Mouse (Mus musculus) embryonic facial prominence, embryonic 13.5 days (tissue): ENCODE results near the gene Tepp. TPM values are rescaled to one million over a fixed set of nuclear protein-coding genes. Genes with fewer than 3 reads are reported as not detected.

Source experiments
- ATAC-seq: fragments of 200-750 bp; cut with Nextera tagmentation; 2 replicates; pipeline ENCODE4 v1.8.0; 2017; ENCODE audit warnings: low read depth; ENCODE audit not compliant: insufficient number of reproducible peaks, insufficient read depth, low FRiP score, low TSS enrichment
- H3K27ac ChIP-seq: fragments of 300-500 bp; sonication (generic); 2 replicates; pipeline ENCODE4 v1.5.1; 2015; ENCODE audit warnings: moderate library complexity, mild to moderate bottlenecking, inconsistent platforms
- H3K27me3 ChIP-seq: fragments of 300-500 bp; sonication (generic); 2 replicates; pipeline ENCODE4 v1.6.1; 2015; ENCODE audit warnings: mild to moderate bottlenecking, inconsistent platforms
- H3K36me3 ChIP-seq: fragments of 300-500 bp; sonication (generic); 2 replicates; pipeline ENCODE4 v1.6.1; 2015; ENCODE audit warnings: mild to moderate bottlenecking, inconsistent platforms
- H3K4me1 ChIP-seq: fragments of 300-500 bp; sonication (generic); 2 replicates; pipeline ENCODE4 v1.6.1; 2015; ENCODE audit warnings: inconsistent platforms
- H3K4me2 ChIP-seq: fragments of 300-500 bp; sonication (generic); 2 replicates; pipeline ENCODE4 v1.6.1; 2015; ENCODE audit warnings: moderate library complexity, mild to moderate bottlenecking, inconsistent platforms
- H3K4me3 ChIP-seq: fragments of 300-500 bp; sonication (generic); 2 replicates; pipeline ENCODE4 v1.5.1; 2015; ENCODE audit warnings: mild to moderate bottlenecking, inconsistent platforms
- H3K9ac ChIP-seq: fragments of 300-500 bp; sonication (generic); 2 replicates; pipeline ENCODE4 v1.6.1; 2015; ENCODE audit warnings: mild to moderate bottlenecking, inconsistent platforms
- H3K9me3 ChIP-seq: fragments of 300-500 bp; sonication (generic); 2 replicates; pipeline ENCODE4 v1.6.1; 2016; ENCODE audit warnings: inconsistent platforms
- WGBS: fragments of 180-500 bp; shearing (Covaris S2); methylation state at CpG from one replicate; pipeline ENCODE4 v1.1.7; 2015; ENCODE audit warnings: mixed read lengths; 5-methylcytosine and 5-hydroxymethylcytosine counted together
- polyA plus RNA-seq: library from polyadenylated mRNA; unstranded; fragments of >200 nt; fragmentation: Nextera tagmentation; extraction: Ambion mirVana; gene quantifications from 2 replicates; pipeline ENCODE4 v1.2.1, GENCODE M21; 2015

Tepp gene
- polyA plus RNA-seq, 1 experiment from 2014 or later: 1.0 TPM

DNA sequence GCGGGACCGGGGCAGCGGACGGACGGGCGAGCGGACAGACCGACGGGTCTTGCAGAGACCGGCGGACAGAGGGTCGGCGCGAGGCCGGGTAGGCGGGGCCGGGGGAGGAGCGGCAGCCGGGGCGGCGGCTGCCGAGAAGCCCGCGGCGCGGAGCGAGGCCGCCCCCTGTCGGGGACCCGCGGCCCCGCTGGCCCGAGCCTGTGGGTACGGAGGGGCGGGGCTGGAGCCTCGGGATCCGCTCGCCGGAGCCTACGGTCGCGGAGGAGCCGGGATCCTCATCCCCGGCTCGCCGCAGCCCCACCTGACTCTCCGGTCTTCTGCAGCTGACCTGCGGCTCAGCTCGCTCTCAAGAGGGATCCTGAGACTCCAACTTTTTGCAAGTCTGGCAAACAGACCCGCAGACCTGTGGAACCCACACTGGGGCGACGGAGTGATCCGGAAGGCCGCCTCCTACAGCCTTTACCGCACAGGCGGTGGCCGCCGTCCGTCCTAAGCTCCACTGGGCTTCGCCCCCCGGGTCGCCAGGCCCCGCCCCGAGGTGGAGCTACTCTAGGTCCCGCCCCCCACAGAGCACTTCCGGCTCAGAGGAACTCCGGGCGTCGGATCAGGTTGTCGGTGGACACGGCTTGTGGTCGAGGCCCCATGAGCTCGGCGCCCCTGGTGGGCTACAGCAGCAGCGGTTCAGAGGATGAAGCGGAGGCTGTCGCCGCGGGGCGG lies 21.5 kb downstream of the Tepp start, which contains the start of the genes Zfp319 and Usb1:
Zfp319 (minus strand) TSS at position 231 of the 717 bp plus-strand sequence.
Usb1 (plus strand) TSS at position 565 of the 717 bp plus-strand sequence.
- peaks cover 45% of the 10 kb centered on the region for H3K36me3 ChIP-seq
- peak within 1 kb of the TSS; percentile 99 for H3K27ac ChIP-seq
- ATAC-seq: peak; percentile 92
- no peaks in the 10 kb centered on the region for H3K9me3 ChIP-seq
- H3K27me3 ChIP-seq: no peaks in the 10 kb centered on the region
- under 1% methylated on average over 78 of the region's 80 CpGs for WGBS
- H3K4me1 ChIP-seq: peaks cover 22% of the 10 kb centered on the region
- H3K9ac ChIP-seq: peak within 1 kb of the TSS; percentile 98
- H3K4me3 ChIP-seq: peak within 1 kb of the TSS; percentile 84
- H3K4me2 ChIP-seq: peak within 1 kb of the TSS; percentile 81

DNA sequence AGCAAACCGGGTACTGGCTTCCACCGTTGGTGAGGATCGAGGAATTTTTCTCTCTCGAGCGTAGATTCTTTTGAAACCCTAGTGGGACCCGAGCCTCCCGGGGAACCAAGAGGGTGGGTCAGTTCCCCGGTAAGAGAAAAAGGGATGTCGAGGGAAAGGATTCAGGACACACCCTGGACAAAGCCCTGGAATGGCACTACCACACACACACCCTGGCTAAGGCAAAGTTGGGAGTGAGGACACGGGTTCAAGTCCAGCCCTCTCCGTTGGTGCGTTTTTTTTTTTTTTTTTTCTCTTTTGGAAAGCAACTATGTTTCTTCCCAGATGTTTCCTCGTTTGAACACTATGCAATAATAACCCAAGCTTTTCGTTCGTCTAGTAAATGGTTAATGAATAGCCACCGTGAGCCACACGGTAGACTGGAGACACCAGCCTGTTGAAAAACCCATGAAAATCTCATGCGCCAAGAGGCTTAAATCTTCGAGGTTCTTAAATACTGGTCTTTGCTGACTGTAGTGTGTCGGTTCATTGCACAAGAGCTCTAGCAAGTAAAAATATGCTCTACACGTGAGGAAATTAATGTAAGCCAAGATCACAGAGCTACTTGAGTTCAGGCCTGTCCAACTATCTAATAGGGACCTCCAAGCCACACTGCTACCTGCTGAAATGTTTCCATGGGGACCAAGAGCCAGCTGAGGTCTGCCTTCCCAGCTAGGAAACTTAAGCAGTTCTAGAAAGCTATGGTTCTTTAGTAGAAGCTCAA lies 22.3 kb downstream of the Tepp start:
- H3K4me3 ChIP-seq: peak overlapping the region; percentile 84
- no peaks in the 10 kb centered on the region for H3K9me3 ChIP-seq
- WGBS: 25% methylated on average over 21 of the region's 21 CpGs
- H3K27ac ChIP-seq: peak overlapping the region; percentile 99
- peak overlapping the region; percentile 81 for H3K4me2 ChIP-seq
- peaks cover 44% of the 10 kb centered on the region for H3K36me3 ChIP-seq
- peaks cover 20% of the 10 kb centered on the region for H3K4me1 ChIP-seq
- ATAC-seq: no peak
- H3K9ac ChIP-seq: peak overlapping the region; percentile 98
- H3K27me3 ChIP-seq: no peaks in the 10 kb centered on the region

DNA sequence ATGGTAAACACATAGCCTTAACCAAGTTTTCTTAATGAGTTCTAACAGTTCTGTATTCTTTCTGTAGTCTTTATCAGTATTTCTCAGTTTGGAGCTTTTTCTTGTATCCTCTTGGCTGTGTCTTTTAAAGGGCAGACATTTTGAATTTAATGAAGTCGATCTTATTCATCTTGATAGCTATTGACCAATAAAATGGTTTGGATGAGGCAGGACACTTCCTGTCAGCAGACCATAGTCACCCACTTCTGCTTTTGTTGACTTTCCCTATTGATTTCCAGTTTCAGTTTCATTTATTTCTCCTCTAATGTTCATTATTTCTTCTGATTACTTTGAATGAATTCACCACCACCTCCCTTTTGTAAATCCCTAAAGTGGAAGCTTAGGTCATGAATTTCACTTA lies 25.3 kb downstream of the Tepp start:
- Histone ChIP-seq H3K4me1 (peaks cover 5% of the 10 kb centered on the region; the same call in 1 of the 2 replicates), H3K36me3 (peaks cover 52% of the 10 kb centered on the region)
- 91% methylated on average over 1 of the region's 1 CpGs for WGBS

DNA sequence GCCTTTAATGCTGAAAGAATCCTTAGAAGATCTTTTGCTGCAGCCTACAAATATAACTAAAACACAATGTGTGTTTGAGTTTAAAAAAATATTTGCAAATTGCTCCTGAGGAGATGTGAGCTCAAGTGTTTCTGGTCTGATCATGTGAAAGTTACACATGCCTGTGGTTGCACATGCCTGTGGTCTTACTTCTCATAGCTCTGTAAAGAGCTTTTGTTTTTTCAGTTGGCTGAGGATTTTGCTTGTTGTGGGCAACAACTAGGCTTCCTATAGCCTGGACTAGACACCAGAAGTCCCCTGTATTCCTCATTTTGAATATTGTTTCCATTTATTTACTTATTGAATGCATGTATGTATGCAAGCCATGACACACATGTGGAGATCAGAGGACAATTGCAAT lies 26.0 kb downstream of the Tepp start:
- H3K27ac ChIP-seq: no peak overlapping the region
- H3K9me3 ChIP-seq: no peaks in the 10 kb centered on the region
- ATAC-seq: no peak
- peaks cover 59% of the 10 kb centered on the region for H3K36me3 ChIP-seq
- H3K4me1 ChIP-seq: peaks cover 4% of the 10 kb centered on the region; the same call in 1 of the 2 replicates
- H3K9ac ChIP-seq: no peak overlapping the region
- no peak overlapping the region for H3K4me2 ChIP-seq
- no peaks in the 10 kb centered on the region for H3K27me3 ChIP-seq
- no peak overlapping the region for H3K4me3 ChIP-seq

More for the DNA sequence above, 25.3 kb downstream of the Tepp start:
- Histone ChIP-seq H3K4me3 (no peak overlapping the region), H3K9me3 (no peaks in the 10 kb centered on the region), H3K4me2 (no peak overlapping the region), H3K27me3 (no peaks in the 10 kb centered on the region), H3K27ac (no peak overlapping the region), H3K9ac (no peak overlapping the region)
- ATAC-seq: no peak

DNA sequence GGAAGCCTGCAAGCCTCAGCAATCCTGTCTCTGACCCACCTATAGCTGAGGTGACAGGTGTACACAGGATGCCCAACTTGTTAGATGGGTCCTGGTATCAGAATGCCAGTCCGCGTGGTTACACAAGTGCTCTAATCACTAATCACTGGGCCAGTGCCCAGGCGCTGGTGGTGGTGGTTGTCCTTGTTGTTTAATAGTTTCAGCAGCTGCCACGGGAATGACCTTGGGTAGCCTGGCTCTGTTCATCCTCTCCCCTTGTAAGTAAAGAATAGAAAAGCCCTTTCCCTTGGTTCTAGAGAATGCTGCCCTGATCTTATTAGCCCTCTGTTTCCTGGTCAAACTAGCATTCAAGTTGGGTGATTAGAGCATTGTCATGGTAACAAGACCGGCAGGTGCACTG lies 31.4 kb downstream of the Tepp start:
- Histone ChIP-seq H3K27ac (no peak overlapping the region), H3K36me3 (peaks cover 78% of the 10 kb centered on the region), H3K9ac (no peak overlapping the region), H3K4me3 (no peak overlapping the region), H3K9me3 (no peaks in the 10 kb centered on the region), H3K4me2 (no peak overlapping the region), H3K4me1 (no peaks in the 10 kb centered on the region), H3K27me3 (no peaks in the 10 kb centered on the region)
- WGBS: 66% methylated on average over 5 of the region's 5 CpGs
- no peak for ATAC-seq

DNA sequence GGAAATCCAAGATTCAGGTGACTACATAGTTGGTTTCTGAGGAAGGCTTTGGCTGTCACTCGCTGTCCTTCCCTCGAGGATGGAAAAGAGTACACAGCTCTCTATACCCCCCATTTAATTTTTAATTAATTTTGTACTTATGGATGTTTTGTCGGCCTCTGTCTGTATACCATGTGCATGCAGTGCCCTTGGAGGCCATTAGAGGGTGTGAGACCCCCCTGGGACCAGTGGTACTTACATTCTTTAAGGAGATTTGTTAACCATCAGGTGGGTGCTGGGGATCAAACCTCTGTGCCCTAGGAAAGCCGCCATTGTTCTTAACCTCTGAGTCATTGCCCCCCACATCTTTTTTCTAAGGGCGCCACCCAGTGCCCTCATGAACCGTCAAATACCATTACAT lies 34.3 kb downstream of the Tepp start:
- H3K4me1 ChIP-seq: peaks cover 17% of the 10 kb centered on the region
- no peak overlapping the region for H3K4me2 ChIP-seq
- H3K4me3 ChIP-seq: no peak overlapping the region
- no peak for ATAC-seq
- no peak overlapping the region for H3K27ac ChIP-seq
- H3K36me3 ChIP-seq: peaks cover 54% of the 10 kb centered on the region
- no peaks in the 10 kb centered on the region for H3K9me3 ChIP-seq
- H3K27me3 ChIP-seq: peaks cover 2% of the 10 kb centered on the region
- H3K9ac ChIP-seq: no peak overlapping the region
- WGBS: 76% methylated on average over 6 of the region's 6 CpGs

DNA sequence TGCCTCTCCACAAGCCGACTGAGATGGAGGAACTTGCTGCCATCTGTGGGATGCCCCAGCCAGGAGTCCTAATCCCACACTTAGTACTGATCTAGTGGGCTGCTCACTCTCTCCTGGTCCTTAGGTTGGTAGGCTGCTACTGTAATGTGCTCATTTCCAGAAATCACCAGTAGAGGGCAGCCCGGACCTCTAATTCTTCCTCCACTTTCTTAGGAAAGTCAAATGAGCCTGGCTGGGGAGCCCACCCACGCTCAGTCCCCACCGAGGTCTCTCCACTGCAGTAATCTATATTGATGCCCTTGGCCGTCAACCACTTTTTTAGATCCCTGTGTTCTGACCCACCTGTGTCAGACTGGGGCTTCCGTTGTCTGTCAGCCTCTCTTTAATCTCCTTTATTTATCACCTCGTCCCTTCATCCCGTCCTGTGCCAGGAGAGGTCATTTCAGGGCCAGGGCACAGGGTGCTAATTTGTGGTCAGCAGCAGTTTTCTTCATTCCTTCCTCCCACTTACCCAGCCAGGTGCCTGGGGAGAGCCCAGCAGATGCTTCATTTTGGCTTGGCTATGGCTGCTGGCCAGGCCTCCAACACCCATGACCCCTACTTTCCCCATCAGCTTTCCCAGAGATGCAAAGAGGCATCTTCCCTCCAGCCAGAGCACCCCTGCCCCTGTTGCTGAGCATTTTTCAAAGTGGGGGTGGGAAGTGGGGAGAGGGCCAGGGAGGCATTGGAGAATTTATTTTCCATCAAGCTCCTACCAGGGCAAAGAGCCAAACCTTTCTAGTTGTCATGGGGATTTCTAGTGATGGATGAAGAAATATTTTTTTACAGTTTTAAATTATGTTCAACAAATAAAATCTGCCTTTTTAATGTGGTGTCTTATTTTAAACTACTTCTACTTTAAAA lies 36.5 kb downstream of the Tepp start:
- Histone ChIP-seq H3K4me2 (no peak overlapping the region), H3K9me3 (no peaks in the 10 kb centered on the region), H3K27ac (no peak overlapping the region), H3K4me1 (peaks cover 25% of the 10 kb centered on the region), H3K9ac (no peak overlapping the region), H3K27me3 (peaks cover 20% of the 10 kb centered on the region), H3K4me3 (no peak overlapping the region), H3K36me3 (peaks cover 32% of the 10 kb centered on the region)
- WGBS: 33% methylated on average over 8 of the region's 8 CpGs
- ATAC-seq: no peak

DNA sequence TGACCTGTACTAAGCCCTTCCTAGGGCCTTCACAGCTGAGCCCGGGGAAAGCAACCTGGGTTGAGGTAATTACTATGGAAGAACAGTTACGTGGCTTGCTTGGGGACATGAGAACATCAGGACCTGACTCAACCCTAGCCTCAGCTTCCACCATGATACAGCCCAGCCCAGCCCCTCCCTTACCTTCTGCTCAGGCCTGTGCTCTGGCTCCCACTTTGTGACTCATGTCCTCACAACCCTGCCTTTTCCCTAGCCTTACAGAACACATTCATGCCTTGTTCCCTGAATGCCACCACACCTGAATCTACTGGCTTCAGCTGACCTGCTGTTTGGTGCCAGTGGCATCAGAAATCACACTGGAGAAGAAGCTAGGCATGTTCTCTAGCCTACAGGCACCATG lies 38.0 kb downstream of the Tepp start:
- Histone ChIP-seq H3K4me3 (no peak overlapping the region), H3K27ac (no peak overlapping the region), H3K27me3 (peaks cover 30% of the 10 kb centered on the region), H3K9me3 (no peaks in the 10 kb centered on the region), H3K4me1 (peaks cover 33% of the 10 kb centered on the region), H3K36me3 (peaks cover 23% of the 10 kb centered on the region), H3K4me2 (no peak overlapping the region), H3K9ac (0 out of 2 replicates have a peak overlapping the region, but pooled peaks have one; percentile 6)
- no peak for ATAC-seq
- 82% methylated on average over 2 of the region's 2 CpGs for WGBS

DNA sequence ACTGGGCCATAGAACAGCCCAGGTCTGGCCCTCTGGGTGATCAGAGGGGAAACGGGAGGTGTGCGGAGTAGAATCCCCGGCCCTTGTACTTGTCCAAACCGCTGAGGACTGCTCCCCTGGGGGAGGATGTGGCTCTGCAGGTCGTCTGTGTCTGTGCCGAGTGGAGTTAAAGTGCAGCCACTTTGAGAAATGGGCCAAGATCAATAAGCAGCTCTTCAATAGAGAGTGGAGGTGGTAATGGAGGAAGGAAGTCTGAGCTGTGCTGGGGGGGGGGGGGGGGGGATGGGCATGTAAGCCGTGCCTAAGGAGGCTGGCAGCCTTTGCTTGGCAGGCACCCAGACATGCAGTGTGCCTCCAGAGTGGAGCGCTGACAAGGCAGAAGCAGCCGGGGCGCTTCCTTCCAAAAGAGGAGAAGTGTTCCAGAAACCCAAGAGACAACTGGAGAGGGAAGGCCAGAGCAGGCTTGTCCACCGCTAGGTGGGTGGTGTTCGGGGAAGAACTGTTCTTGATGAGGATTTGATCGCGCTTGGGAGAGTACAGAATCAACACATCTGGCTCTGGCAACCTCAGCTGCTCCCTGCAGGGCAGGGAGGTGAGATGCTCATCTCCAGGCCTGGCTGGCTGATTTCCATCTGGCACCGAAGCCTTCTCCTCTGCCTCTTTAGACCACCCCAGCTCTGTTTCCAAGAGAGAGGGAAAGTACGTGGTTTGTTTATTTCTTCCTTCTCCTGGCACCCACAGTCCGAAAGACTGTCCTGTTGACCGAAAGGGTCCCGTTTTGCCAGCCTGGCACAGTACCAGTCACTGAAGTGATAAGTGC lies 38.7 kb downstream of the Tepp start:
- Histone ChIP-seq H3K9ac (0 out of 2 replicates have a peak overlapping the region, but pooled peaks have one; percentile 6), H3K9me3 (no peaks in the 10 kb centered on the region), H3K36me3 (peaks cover 17% of the 10 kb centered on the region), H3K4me2 (no peak overlapping the region), H3K27me3 (peaks cover 37% of the 10 kb centered on the region), H3K4me1 (peaks cover 38% of the 10 kb centered on the region), H3K4me3 (no peak overlapping the region), H3K27ac (no peak overlapping the region)
- no peak for ATAC-seq
- 57% methylated on average over 18 of the region's 19 CpGs for WGBS

DNA sequence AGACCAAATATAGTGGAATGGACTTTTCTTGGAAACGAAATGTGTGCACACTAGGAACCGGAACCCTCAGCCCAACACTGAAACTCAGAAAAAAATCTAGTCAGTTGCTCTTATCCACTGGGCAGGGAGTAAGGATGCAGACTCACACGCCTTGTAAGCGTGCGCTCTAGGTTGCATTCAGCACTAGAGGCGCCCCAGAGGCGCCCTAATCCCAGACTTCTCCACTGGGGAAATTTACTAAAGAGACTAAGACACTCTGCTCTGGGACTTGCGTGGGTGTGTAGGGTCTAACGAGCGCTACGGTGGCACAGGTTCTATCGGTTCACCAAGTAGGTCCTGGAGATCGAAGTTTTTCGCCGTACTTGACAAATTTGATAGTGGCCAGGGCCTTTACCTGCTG lies 41.1 kb downstream of the Tepp start:
- Histone ChIP-seq H3K4me1 (peaks cover 38% of the 10 kb centered on the region), H3K4me2 (peak overlapping the region; percentile 98), H3K27me3 (peaks cover 43% of the 10 kb centered on the region), H3K27ac (no peak overlapping the region), H3K4me3 (peak overlapping the region; percentile 76), H3K9ac (no peak overlapping the region; the same call in 1 of the 2 replicates), H3K9me3 (no peaks in the 10 kb centered on the region), H3K36me3 (no peaks in the 10 kb centered on the region)
- ATAC-seq: no peak
- WGBS: 2% methylated on average over 15 of the region's 15 CpGs
